Mouse (Mus musculus) heart, postnatal 0 days (tissue): ENCODE results near the gene Lgals8.

Source experiments
- CTCF ChIP-seq: IDR thresholded peaks from 2 replicates; pipeline ENCODE4 v1.5.1; 2016; ENCODE audit warnings: antibody characterized with exemption, control low read depth, low read depth
- EP300 ChIP-seq: IDR thresholded peaks from 2 replicates; pipeline ENCODE4 v1.6.1; 2016; ENCODE audit warnings: antibody characterized with exemption, low read depth

- TF ChIP-seq CTCF (no peak), EP300 (no peak)
Measured at GRCm38 (mm10) chr13:12485640-12486039, 20.9 kb upstream of the Lgals8 start.
